ENCODE assay signal across 19 mouse cellular contexts in genomic region chr15:83115071-83115470, GRCm38 (mm10). TPM values are rescaled to one million over a fixed set of nuclear protein-coding genes. Genes with fewer than 3 reads are reported as not detected.
DNase-seq lines count a peak whose midpoint lies in the region; ATAC-seq and TF ChIP-seq lines count a peak whose summit lies in the region.
"Had no signal": no experiment of that assay in that cellular context is flagged by ENCODE, and none has a peak within 500 bp of the region (broad histone marks: within the 10 kb centered on the region; RNA-seq: fewer than 3 reads in every experiment).

No protein-coding gene starts in this region.

- peaks cover 6% of the 10 kb centered on the region for H3K79me2 ChIP-seq in CH12.LX (replicated peaks; ENCODE audit: control insufficient read depth, extremely low read depth, insufficient read depth, poor library complexity, severe bottlenecking)

- no peak for TF ChIP-seq CTCF in CH12.LX (conservative IDR thresholded peaks at IDR 0.05 in 1 of 2, IDR thresholded peaks at IDR 0.05 in 1 of 2; ENCODE audit: low read depth in 2 of 2, low read length in 2 of 2)
- no peak for TF ChIP-seq CTCF in E14TG2a.4 (conservative IDR thresholded peaks at IDR 0.05; ENCODE audit: low read length)

- 34% methylated on average over 6 of the region's 6 CpGs for WGBS in hindbrain, embryonic 10.5 days
- WGBS in hindbrain, embryonic 16.5 days, result 36% methylated on average over 6 of the region's 6 CpGs

- no peak overlapping the region for H3K9ac ChIP-seq in hindbrain, embryonic 16.5 days (ENCODE audit: low read depth, low read length)
- no peak overlapping the region for H3K9ac ChIP-seq in CH12.LX (ENCODE audit: insufficient read depth, low read depth)
- H3K9ac ChIP-seq: embryonic facial prominence, embryonic 13.5 days; forebrain, embryonic 15.5 days; heart, embryonic 12.5 days; hindbrain, embryonic 15.5 days had no signal

- no peak for TF ChIP-seq POLR2A in CH12.LX (IDR thresholded peaks at IDR 0.05; ENCODE audit: low read depth, low read length)

- TF ChIP-seq RAD21 in CH12.LX (IDR thresholded peaks at IDR 0.05; ENCODE audit: low read depth, low read length), result no peak

- TF ChIP-seq EP300 in CH12.LX (IDR thresholded peaks at IDR 0.05; ENCODE audit: low read length), result no peak

- no peaks in the 10 kb centered on the region for H3K9me3 ChIP-seq in hindbrain, embryonic 10.5 days
- H3K9me3 ChIP-seq in hindbrain, embryonic 16.5 days (ENCODE audit: control insufficient read depth, low read length), result no peaks in the 10 kb centered on the region
- H3K9me3 ChIP-seq in CH12.LX (replicated peaks; ENCODE audit: low read length), result no peaks in the 10 kb centered on the region
- H3K9me3 ChIP-seq in E14TG2a.4 (ENCODE audit: low read length), result peaks cover 36% of the 10 kb centered on the region
- H3K9me3 ChIP-seq: embryonic facial prominence, embryonic 13.5 days; forebrain, embryonic 15.5 days; heart, embryonic 12.5 days; hindbrain, embryonic 15.5 days had no signal

- H3K36me3 ChIP-seq in hindbrain, embryonic 10.5 days, result peaks cover 65% of the 10 kb centered on the region
- peaks cover 14% of the 10 kb centered on the region for H3K36me3 ChIP-seq in hindbrain, embryonic 16.5 days (ENCODE audit: control insufficient read depth, insufficient read depth, low read length)
- H3K36me3 ChIP-seq in CH12.LX (replicated peaks in 1 of 2; ENCODE audit: control insufficient read depth in 1 of 2, insufficient read depth in 1 of 2, low read length in 1 of 2), result peaks cover 63 to 83% of the 10 kb centered on the region in 2 experiments
- H3K36me3 ChIP-seq in E14TG2a.4 (ENCODE audit: insufficient read depth, low read length), result peaks cover 71% of the 10 kb centered on the region

- H3K27ac ChIP-seq in hindbrain, embryonic 10.5 days, result peak overlapping the region; percentile 57
- H3K27ac ChIP-seq in hindbrain, embryonic 16.5 days (ENCODE audit: low read depth, low read length), result no peak overlapping the region
- H3K27ac ChIP-seq in CH12.LX (ENCODE audit: insufficient read depth, low read depth), result no peak overlapping the region
- H3K27ac ChIP-seq: embryonic facial prominence, embryonic 13.5 days; forebrain, embryonic 15.5 days; hindbrain, embryonic 15.5 days had no signal

- peaks cover 37% of the 10 kb centered on the region for H3K4me1 ChIP-seq in hindbrain, embryonic 10.5 days (replicated peaks)
- peaks cover 10% of the 10 kb centered on the region for H3K4me1 ChIP-seq in hindbrain, embryonic 16.5 days (ENCODE audit: control insufficient read depth, insufficient read depth, low read depth, low read length)
- peaks cover 2 to 34% of the 10 kb centered on the region in 2 experiments; a peak in 3 of 4 replicates for H3K4me1 ChIP-seq in CH12.LX (ENCODE audit: control insufficient read depth in 1 of 2, insufficient read depth in 2 of 2)
- peaks cover 54% of the 10 kb centered on the region for H3K4me1 ChIP-seq in E14TG2a.4 (replicated peaks; ENCODE audit: low read depth, low read length)

- H3K27me3 ChIP-seq in hindbrain, embryonic 10.5 days (ENCODE audit: insufficient read depth, poor library complexity, severe bottlenecking), result no peaks in the 10 kb centered on the region
- H3K27me3 ChIP-seq in hindbrain, embryonic 16.5 days (replicated peaks; ENCODE audit: control insufficient read depth, insufficient read depth, low read length), result no peaks in the 10 kb centered on the region
- no peaks in the 10 kb centered on the region for H3K27me3 ChIP-seq in CH12.LX (replicated peaks)
- H3K27me3 ChIP-seq in E14TG2a.4 (ENCODE audit: insufficient read depth, low read length), result no peaks in the 10 kb centered on the region
- H3K27me3 ChIP-seq: embryonic facial prominence, embryonic 13.5 days; forebrain, embryonic 15.5 days; heart, embryonic 12.5 days; hindbrain, embryonic 15.5 days had no signal

- in situ Hi-C loops in CH12.LX (cut with MboI; ENCODE audit: low pct_ligation_motif_present, low pct_unique_long_range_greater_than_20kb, low sequenced_read_pairs), result no loop called here

- dilution Hi-C loops in CH12.LX (cut with MboI; ENCODE audit: extremely low pct_ligation_motif_present, extremely low pct_unique_long_range_greater_than_20kb, low sequenced_read_pairs), result no loop called here

- DNase-seq in hindbrain, embryonic 10.5 days (ENCODE audit: low spot score), result peak; percentile 54
- no peak for DNase-seq in CH12.LX (ENCODE audit: extremely low read depth)
- peak; percentile 24 for DNase-seq in embryo, embryonic 11 days
- DNase-seq in lung, adult 18-20 months, result no peak
- DNase-seq: cerebellum, adult 11 months; cerebellum, adult 8-10 months; cerebellum, postnatal 14 days; gastrocnemius, postnatal 25 days; kidney, adult 8-10 months had no signal

- H3K4me3 ChIP-seq in hindbrain, embryonic 10.5 days, result 0 out of 2 replicates have a peak overlapping the region, but pooled peaks have one; percentile 1
- H3K4me3 ChIP-seq in hindbrain, embryonic 16.5 days (ENCODE audit: low read length), result no peak overlapping the region
- H3K4me3 ChIP-seq in CH12.LX (replicated peaks in 1 of 3; ENCODE audit: low read depth in 2 of 3, low read length in 2 of 3, poor library complexity in 1 of 3) (no peak overlapping the region), E14TG2a.4 (replicated peaks; ENCODE audit: low read length) (peak overlapping the region; percentile 4; the same call in 1 of the 2 replicates)
- H3K4me3 ChIP-seq: embryonic facial prominence, embryonic 13.5 days; forebrain, embryonic 15.5 days; heart, embryonic 12.5 days; hindbrain, embryonic 15.5 days had no signal

- ATAC-seq in hindbrain, embryonic 16.5 days, result no peak
- no peak for ATAC-seq in frontal cortex, adult (ENCODE audit: low TSS enrichment)
- ATAC-seq: activated CD4-positive, CD25-positive, alpha-beta regulatory T cell, adult 4 months; forebrain, embryonic 15.5 days; inflammation-experienced regulatory T-cells, adult 6 months; intestine, postnatal 0 days had no signal

- H3K4me2 ChIP-seq in hindbrain, embryonic 16.5 days (ENCODE audit: low read length), result no peak overlapping the region
- no peak overlapping the region for H3K4me2 ChIP-seq in CH12.LX (ENCODE audit: insufficient read depth, low read depth, poor library complexity, severe bottlenecking)
- H3K4me2 ChIP-seq: embryonic facial prominence, embryonic 13.5 days; forebrain, embryonic 15.5 days; heart, embryonic 12.5 days; hindbrain, embryonic 15.5 days had no signal

TF ChIP-seq in CH12.LX, 34 proteins besides CTCF, POLR2A, EP300 and RAD21:
- TF ChIP-seq TBP (conservative IDR thresholded peaks at IDR 0.05; ENCODE audit: low read depth, low read length) (no peak), E2F4 (IDR thresholded peaks at IDR 0.05; ENCODE audit: insufficient replicate concordance, low read depth, low read length) (no peak), POLR2AphosphoS2 (IDR thresholded peaks at IDR 0.05; ENCODE audit: low read depth, low read length) (peak; percentile 22; the same call in 1 of the 2 replicates)

RNA-seq across cellular contexts. Expression of gene Rrp7a, which starts 7.5 kb away (rescaled TPM):
- 85.3 and 85.4 TPM in 2 replicates for polyA plus RNA-seq in hindbrain, embryonic 10.5 days (2016; fragmentation: Nextera tagmentation; extraction: Ambion mirVana)
- 78.2 and 93.9 TPM in 2 replicates for polyA plus RNA-seq in hindbrain, embryonic 16.5 days (2015; fragmentation: Nextera tagmentation; extraction: Ambion mirVana)
- total RNA-seq in CH12.LX (2012; rRNA removed) (156 and 180 TPM in 2 replicates), CH12.LX (2014; rRNA removed) (111 and 126 TPM in 2 replicates)
- polyA plus RNA-seq in CH12.LX (2012; ENCODE audit: insufficient read length, low read depth), result 262 and 284 TPM in 2 replicates

RNA-seq across cellular contexts. Expression of gene Serhl, which starts 25.8 kb away (rescaled TPM):
- polyA plus RNA-seq in hindbrain, embryonic 10.5 days (2016; fragmentation: Nextera tagmentation; extraction: Ambion mirVana), result 57.1 and 58.9 TPM in 2 replicates
- polyA plus RNA-seq in hindbrain, embryonic 16.5 days (2015; fragmentation: Nextera tagmentation; extraction: Ambion mirVana), result 34.2 and 36.4 TPM in 2 replicates
- 48.8 and 59.5 TPM in 2 replicates for total RNA-seq in CH12.LX (2012; rRNA removed)
- 123 and 129 TPM in 2 replicates for total RNA-seq in CH12.LX (2014; rRNA removed)
- polyA plus RNA-seq in CH12.LX (2012; ENCODE audit: insufficient read length, low read depth), result 52.0 and 57.6 TPM in 2 replicates

RNA-seq across cellular contexts. Expression of gene Poldip3, which starts 34.1 kb away (rescaled TPM):
- 180 and 190 TPM in 2 replicates for polyA plus RNA-seq in hindbrain, embryonic 10.5 days (2016; fragmentation: Nextera tagmentation; extraction: Ambion mirVana)
- 122 and 134 TPM in 2 replicates for polyA plus RNA-seq in hindbrain, embryonic 16.5 days (2015; fragmentation: Nextera tagmentation; extraction: Ambion mirVana)
- 77.2 and 87.1 TPM in 2 replicates for total RNA-seq in CH12.LX (2012; rRNA removed)
- 78.9 and 79.3 TPM in 2 replicates for total RNA-seq in CH12.LX (2014; rRNA removed)
- 70.0 and 77.0 TPM in 2 replicates for polyA plus RNA-seq in CH12.LX (2012; ENCODE audit: insufficient read length, low read depth)

RNA-seq across cellular contexts. Expression of gene Cyb5r3, which starts 57.3 kb away (rescaled TPM):
- polyA plus RNA-seq in hindbrain, embryonic 10.5 days (2016; fragmentation: Nextera tagmentation; extraction: Ambion mirVana), result 240 and 270 TPM in 2 replicates
- 130 and 163 TPM in 2 replicates for polyA plus RNA-seq in hindbrain, embryonic 16.5 days (2015; fragmentation: Nextera tagmentation; extraction: Ambion mirVana)
- total RNA-seq in CH12.LX (2012; rRNA removed) (54.3 and 59.1 TPM in 2 replicates), CH12.LX (2014; rRNA removed) (30.1 and 35.7 TPM in 2 replicates)
- 92.7 and 102 TPM in 2 replicates for polyA plus RNA-seq in CH12.LX (2012; ENCODE audit: insufficient read length, low read depth)

Comparison
In these comparisons a context has a peak if more than half of its experiments do, and no peak if none do; other contexts are left out.
1. H3K4me3 ChIP-seq: peak in hindbrain, embryonic 10.5 days (single experiment) and E14TG2a.4 (single experiment); none in hindbrain, embryonic 16.5 days (single experiment) and CH12.LX (0 of 3).
2. DNase-seq: peak in hindbrain, embryonic 10.5 days (single experiment) and embryo, embryonic 11 days (single experiment); none in CH12.LX (single experiment) and lung, adult 18-20 months (0 of 2).